Mouse (Mus musculus) neural tube, embryonic 13.5 days (tissue): Measurements from ENCODE around the gene D630045J12Rik. TPM values are rescaled to one million over a fixed set of nuclear protein-coding genes. Genes with fewer than 3 reads are reported as not detected.

Experiments used
- ATAC-seq: fragments of 200-750 bp; cut with Nextera tagmentation; 2 replicates; pipeline ENCODE4 v1.8.0; 2017; ENCODE audit warnings: low read depth, mild to moderate bottlenecking, moderate TSS enrichment, moderate library complexity
- H3K27ac ChIP-seq: fragments of 300-500 bp; sonication (generic); replicated peaks from 2 replicates; pipeline ENCODE4 v1.5.1; 2015; ENCODE audit warnings: moderate library complexity, mild to moderate bottlenecking, inconsistent platforms
- H3K27me3 ChIP-seq: fragments of 300-500 bp; sonication (generic); 2 replicates; pipeline ENCODE4 v1.6.1; 2015; ENCODE audit warnings: mild to moderate bottlenecking, inconsistent platforms
- H3K36me3 ChIP-seq: fragments of 300-500 bp; sonication (generic); 2 replicates; pipeline ENCODE4 v1.6.1; 2015; ENCODE audit warnings: mild to moderate bottlenecking, inconsistent platforms
- H3K4me1 ChIP-seq: fragments of 300-500 bp; sonication (generic); replicated peaks from 2 replicates; pipeline ENCODE4 v1.6.1; 2015; ENCODE audit warnings: inconsistent platforms
- H3K4me2 ChIP-seq: fragments of 300-500 bp; sonication (generic); 2 replicates; pipeline ENCODE4 v1.6.1; 2015; ENCODE audit warnings: inconsistent platforms, mild to moderate bottlenecking, moderate library complexity
- H3K4me3 ChIP-seq: fragments of 300-500 bp; sonication (generic); 2 replicates; pipeline ENCODE4 v1.5.1; 2015; ENCODE audit warnings: mild to moderate bottlenecking, inconsistent platforms
- H3K9ac ChIP-seq: fragments of 300-500 bp; sonication (generic); 2 replicates; pipeline ENCODE4 v1.6.1; 2015; ENCODE audit warnings: moderate library complexity, mild to moderate bottlenecking, inconsistent platforms
- H3K9me3 ChIP-seq: fragments of 300-500 bp; sonication (generic); 2 replicates; pipeline ENCODE4 v1.6.1; 2016; ENCODE audit warnings: inconsistent platforms
- WGBS: fragments of 180-500 bp; shearing (Covaris S2); methylation state at CpG from one replicate; pipeline ENCODE4 v1.1.7; 2015; 5-methylcytosine and 5-hydroxymethylcytosine counted together
- polyA plus RNA-seq: library from polyadenylated mRNA; unstranded; fragments of >200 nt; fragmentation: Nextera tagmentation; extraction: Ambion mirVana; gene quantifications from 2 replicates; pipeline ENCODE4 v1.2.1, GENCODE M21; 2015

D630045J12Rik gene
- polyA plus RNA-seq, 1 experiment from 2014 or later: 14.6 TPM

DNA sequence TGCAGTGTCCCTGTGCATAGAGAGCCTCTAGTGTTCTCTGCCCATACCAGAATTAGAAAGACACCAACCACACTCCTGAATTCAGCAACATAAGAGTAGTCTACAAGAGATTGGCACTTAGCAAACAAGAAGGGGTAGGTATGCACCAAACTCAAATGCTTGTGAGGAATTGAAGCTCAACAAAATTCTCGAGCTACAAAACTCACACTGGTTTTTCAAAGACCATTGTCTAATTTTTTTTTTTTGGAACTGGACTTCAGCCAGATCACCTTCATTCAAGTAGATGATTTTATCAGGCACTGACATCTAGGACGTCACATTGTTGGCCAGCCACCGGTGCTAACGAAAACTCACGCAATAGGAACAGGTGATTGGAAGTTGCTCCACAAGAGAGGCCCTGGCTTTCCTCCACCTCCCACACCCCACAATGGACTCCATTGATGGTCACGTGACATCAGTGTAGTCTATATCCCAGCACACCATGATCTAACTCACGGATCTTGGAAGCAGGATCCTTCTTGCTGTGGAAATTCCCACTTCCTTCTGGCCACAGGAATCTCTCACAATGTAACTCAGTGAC, 151.5 kb downstream of the D630045J12Rik start:
- H3K4me2 ChIP-seq: no peak overlapping the region
- H3K9me3 ChIP-seq: peaks cover 3% of the 10 kb centered on the region; the same call in 1 of the 2 replicates
- H3K27me3 ChIP-seq: no peaks in the 10 kb centered on the region
- no peaks in the 10 kb centered on the region for H3K4me1 ChIP-seq
- ATAC-seq: no peak
- no peak overlapping the region for H3K9ac ChIP-seq
- no peaks in the 10 kb centered on the region for H3K36me3 ChIP-seq
- H3K4me3 ChIP-seq: no peak overlapping the region
- H3K27ac ChIP-seq: no peak overlapping the region
- 91% methylated on average over 7 of the region's 7 CpGs for WGBS

DNA sequence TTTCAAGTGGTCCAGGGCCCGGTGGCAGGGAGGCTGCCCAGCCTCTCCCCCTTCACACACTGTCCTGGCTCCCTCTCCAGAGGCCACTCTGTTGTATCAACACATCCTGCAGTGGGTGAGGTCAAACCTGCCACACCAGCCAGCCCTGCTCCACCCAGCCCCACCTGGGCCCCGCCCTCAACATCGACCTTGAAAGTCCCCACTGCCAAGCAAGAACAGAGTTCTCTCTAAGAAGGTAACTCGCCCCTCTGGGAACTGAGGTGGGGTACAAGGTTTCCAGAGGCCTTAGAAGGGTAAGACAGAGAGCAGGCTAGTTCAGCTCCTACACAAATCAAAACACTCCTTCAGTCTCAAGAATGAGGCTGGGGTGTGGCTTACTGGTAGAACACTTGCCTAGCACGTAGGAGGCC, 156.8 kb downstream of the D630045J12Rik start:
- Histone ChIP-seq H3K4me2 (no peak overlapping the region), H3K36me3 (no peaks in the 10 kb centered on the region), H3K27me3 (no peaks in the 10 kb centered on the region), H3K4me1 (no peaks in the 10 kb centered on the region), H3K9ac (no peak overlapping the region), H3K9me3 (peaks cover 3% of the 10 kb centered on the region; the same call in 1 of the 2 replicates), H3K27ac (no peak overlapping the region), H3K4me3 (no peak overlapping the region)
- ATAC-seq: no peak
- 69% methylated on average over 5 of the region's 5 CpGs for WGBS

DNA sequence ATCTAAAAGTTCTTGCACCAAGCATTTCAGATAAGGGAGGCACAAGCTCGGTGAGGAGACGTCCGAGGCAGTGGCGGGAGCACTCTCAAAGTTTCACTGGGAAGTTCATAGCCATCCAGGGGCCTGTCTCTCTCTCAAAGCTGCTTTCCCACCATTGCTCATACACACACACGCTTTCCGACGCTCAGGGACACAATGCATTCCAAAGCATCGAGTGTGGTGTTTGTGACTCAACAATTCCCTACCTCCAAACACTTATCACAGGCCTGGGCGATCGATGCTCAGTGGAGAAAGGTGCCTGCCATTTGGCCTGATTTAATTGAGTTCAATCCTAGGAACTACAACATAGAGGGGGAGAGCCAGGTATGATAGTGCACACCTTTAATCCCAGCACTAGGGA, 159.1 kb downstream of the D630045J12Rik start:
- 92% methylated on average over 10 of the region's 10 CpGs for WGBS

DNA sequence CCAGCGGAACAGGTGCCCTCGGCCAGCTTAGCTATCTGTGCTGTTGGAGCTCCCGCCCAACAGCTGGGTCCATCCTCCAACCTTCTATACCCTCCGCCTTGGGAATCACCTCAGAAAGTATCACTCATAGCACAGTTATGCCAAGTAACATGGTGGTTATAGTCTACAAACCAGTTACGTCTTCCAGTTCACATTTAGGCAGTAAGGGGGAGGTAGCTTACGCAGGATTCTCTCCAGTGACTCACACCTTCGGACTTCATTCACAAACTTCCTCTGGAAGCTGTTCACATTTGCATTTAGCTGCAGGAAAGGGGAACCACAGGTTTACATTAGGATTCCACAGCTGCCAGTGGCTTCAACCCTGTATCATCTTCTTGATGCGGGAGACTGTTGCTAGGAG, 161.3 kb downstream of the D630045J12Rik start:
- 96% methylated on average over 8 of the region's 8 CpGs for whole genome bisulfite sequencing

More for the DNA sequence above, 159.1 kb downstream of the D630045J12Rik start:
- Histone ChIP-seq H3K9ac (no peak overlapping the region), H3K4me1 (no peaks in the 10 kb centered on the region), H3K27ac (no peak overlapping the region), H3K4me3 (no peak overlapping the region), H3K36me3 (no peaks in the 10 kb centered on the region), H3K4me2 (no peak overlapping the region), H3K9me3 (peaks cover 3% of the 10 kb centered on the region; the same call in 1 of the 2 replicates), H3K27me3 (no peaks in the 10 kb centered on the region)
- no peak for ATAC-seq

DNA sequence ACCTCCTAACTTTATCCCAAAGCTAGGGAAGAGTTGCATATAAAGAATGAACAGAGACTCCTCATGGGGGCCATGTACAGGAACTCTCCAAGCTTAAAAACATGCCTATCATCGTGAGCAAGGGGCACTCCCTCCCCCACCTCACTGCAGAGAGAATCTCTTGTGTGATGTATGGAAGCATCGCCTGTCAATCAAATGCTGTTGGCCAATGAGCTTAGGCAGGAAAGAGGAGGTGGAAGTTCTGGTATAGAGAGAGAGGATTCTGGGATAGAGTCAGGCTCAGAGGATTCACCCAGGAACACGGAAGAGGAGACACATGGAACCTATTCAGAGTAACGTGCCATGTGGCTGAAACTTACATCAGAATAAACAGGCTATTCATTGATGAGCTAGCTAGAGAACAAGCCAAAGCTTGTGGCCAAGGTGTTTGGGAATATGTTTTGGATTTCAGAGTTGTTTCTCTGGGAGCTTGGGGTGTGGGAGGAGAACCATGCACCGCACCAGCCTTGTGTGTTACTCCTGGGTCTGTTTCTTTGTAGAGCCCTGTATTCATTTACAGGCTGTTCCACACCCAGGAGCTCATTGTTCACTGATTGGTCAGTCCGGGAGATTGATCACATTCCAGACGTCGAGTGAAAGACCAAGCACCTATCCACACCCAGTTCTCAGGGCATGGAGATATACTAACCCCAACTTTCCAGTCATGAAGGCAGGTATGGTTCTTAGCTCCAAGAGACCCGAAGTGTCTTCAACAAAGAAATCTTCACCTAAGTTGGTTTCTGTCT, 166.4 kb downstream of the D630045J12Rik start:
- Histone ChIP-seq H3K27me3 (no peaks in the 10 kb centered on the region), H3K9me3 (no peaks in the 10 kb centered on the region), H3K36me3 (no peaks in the 10 kb centered on the region), H3K4me2 (no peak overlapping the region), H3K4me3 (no peak overlapping the region), H3K4me1 (no peaks in the 10 kb centered on the region), H3K27ac (no peak overlapping the region), H3K9ac (no peak overlapping the region)
- whole genome bisulfite sequencing: 77% methylated on average over 9 of the region's 9 CpGs
- no peak for ATAC-seq

More for the DNA sequence above, 161.3 kb downstream of the D630045J12Rik start:
- H3K4me1 ChIP-seq: no peaks in the 10 kb centered on the region
- H3K9me3 ChIP-seq: no peaks in the 10 kb centered on the region
- H3K27me3 ChIP-seq: no peaks in the 10 kb centered on the region
- no peak overlapping the region for H3K4me2 ChIP-seq
- no peak overlapping the region for H3K9ac ChIP-seq
- ATAC-seq: no peak
- no peak overlapping the region for H3K27ac ChIP-seq
- no peaks in the 10 kb centered on the region for H3K36me3 ChIP-seq
- H3K4me3 ChIP-seq: no peak overlapping the region

DNA sequence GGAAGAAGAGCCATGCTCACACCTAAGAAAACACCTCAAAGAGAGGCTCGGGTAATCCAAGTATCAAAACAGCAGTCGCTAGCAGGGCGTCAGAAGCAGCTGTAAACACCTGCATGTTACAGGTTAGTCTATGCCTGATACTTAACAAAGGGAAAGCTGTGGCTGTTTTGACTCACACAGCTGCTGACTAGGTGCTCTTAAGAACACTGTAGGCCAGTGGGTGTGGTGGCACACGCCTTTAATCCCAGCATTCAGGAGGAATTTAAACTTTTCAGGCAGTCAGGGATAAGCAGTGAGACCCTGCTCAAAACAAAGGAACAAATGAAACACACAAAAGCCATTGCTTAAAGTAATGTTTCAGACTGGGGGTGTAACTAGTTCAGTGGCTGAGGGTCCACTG, 170.6 kb downstream of the D630045J12Rik start:
- no peak overlapping the region for H3K27ac ChIP-seq
- WGBS: 56% methylated on average over 4 of the region's 4 CpGs

DNA sequence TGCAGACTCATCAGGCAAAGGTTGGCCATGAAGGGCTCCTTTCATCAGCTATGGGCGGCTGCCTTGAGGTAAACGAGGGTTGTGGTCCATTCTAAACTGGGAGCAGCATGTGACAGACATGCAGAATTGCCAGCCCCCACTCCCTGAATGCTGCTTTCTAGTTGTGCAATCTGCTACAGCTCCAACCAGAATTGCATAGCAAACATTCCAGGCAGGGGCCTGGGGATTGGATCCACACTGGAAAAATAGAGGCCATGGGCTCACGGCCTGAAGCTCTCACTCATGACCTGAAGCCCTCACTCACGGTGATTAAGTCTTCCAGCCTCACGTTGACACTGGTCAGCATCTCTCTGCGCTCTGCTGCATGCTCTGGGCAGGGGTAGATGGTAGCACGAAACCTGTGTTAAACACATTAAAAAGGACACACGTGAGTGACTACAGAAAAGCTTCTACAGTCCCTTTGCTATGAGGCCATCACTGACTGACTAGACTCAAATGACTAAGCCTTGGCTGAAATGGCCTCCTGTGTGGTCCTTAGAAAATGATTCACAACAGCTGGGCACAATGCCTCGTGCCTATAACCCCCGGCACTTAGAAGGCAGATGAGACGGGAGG, 172.0 kb downstream of the D630045J12Rik start:
- Histone ChIP-seq H3K4me1 (no peaks in the 10 kb centered on the region), H3K9me3 (no peaks in the 10 kb centered on the region), H3K27ac (no peak overlapping the region), H3K9ac (no peak overlapping the region), H3K4me2 (no peak overlapping the region), H3K36me3 (no peaks in the 10 kb centered on the region), H3K4me3 (no peak overlapping the region), H3K27me3 (no peaks in the 10 kb centered on the region)
- WGBS: 61% methylated on average over 11 of the region's 11 CpGs
- ATAC-seq: no peak

More for the DNA sequence above, 170.6 kb downstream of the D630045J12Rik start:
- Histone ChIP-seq H3K9ac (no peak overlapping the region), H3K36me3 (no peaks in the 10 kb centered on the region), H3K9me3 (no peaks in the 10 kb centered on the region), H3K4me1 (no peaks in the 10 kb centered on the region), H3K4me3 (no peak overlapping the region), H3K27me3 (no peaks in the 10 kb centered on the region), H3K4me2 (no peak overlapping the region)
- ATAC-seq: no peak

- 75% methylated on average over 4 of the region's 4 CpGs for WGBS
Measured at GRCm38 (mm10) chr6:38080364-38080763, 173.4 kb downstream of the D630045J12Rik start.

GRCm38 (mm10) chr6:38073592-38073991, 180.2 kb downstream of the D630045J12Rik start:
- H3K4me3 ChIP-seq: no peak overlapping the region
- peaks cover 4% of the 10 kb centered on the region; the same call in 1 of the 2 replicates for H3K9me3 ChIP-seq
- 86% methylated on average over 3 of the region's 3 CpGs for WGBS
- no peaks in the 10 kb centered on the region for H3K4me1 ChIP-seq
- H3K27ac ChIP-seq: no peak overlapping the region
- no peaks in the 10 kb centered on the region for H3K36me3 ChIP-seq
- no peak for ATAC-seq
- H3K9ac ChIP-seq: no peak overlapping the region
- no peaks in the 10 kb centered on the region for H3K27me3 ChIP-seq
- no peak overlapping the region for H3K4me2 ChIP-seq

More at GRCm38 (mm10) chr6:38080364-38080763, 173.4 kb downstream of the D630045J12Rik start:
- H3K27ac ChIP-seq: no peak overlapping the region
- no peak overlapping the region for H3K4me3 ChIP-seq
- no peaks in the 10 kb centered on the region for H3K36me3 ChIP-seq
- no peaks in the 10 kb centered on the region for H3K4me1 ChIP-seq
- ATAC-seq: no peak
- no peak overlapping the region for H3K4me2 ChIP-seq
- no peaks in the 10 kb centered on the region for H3K9me3 ChIP-seq
- H3K9ac ChIP-seq: no peak overlapping the region
- no peaks in the 10 kb centered on the region for H3K27me3 ChIP-seq

Other genes with a start within 250 kb of the D630045J12Rik start
- gene Svopl, start 207.0 kb downstream of the D630045J12Rik start, polyA plus RNA-seq: 0.45 and 0.55 TPM in 2 replicates
- gene Tmem213, start 144.8 kb downstream of the D630045J12Rik start, polyA plus RNA-seq: not detected in 2 replicates
- gene Atp6v0a4, start 129.4 kb downstream of the D630045J12Rik start, polyA plus RNA-seq: 0.29 and 0.31 TPM in 2 replicates
- 9.9 and 10.1 TPM in 2 replicates for gene Zc3hav1l, start 45.2 kb upstream of the D630045J12Rik start, polyA plus RNA-seq
- 1.1 and 1.3 TPM in 2 replicates for gene Zc3hav1, start 100.6 kb upstream of the D630045J12Rik start, polyA plus RNA-seq
- gene Ttc26, start 127.5 kb upstream of the D630045J12Rik start, polyA plus RNA-seq: 6.4 and 7.2 TPM in 2 replicates
- 23.5 and 23.7 TPM in 2 replicates for gene Ubn2, start 179.9 kb upstream of the D630045J12Rik start, polyA plus RNA-seq